Mouse (Mus musculus) layer of hippocampus, adult 11-12 months (tissue): Measurements from ENCODE around the gene Tcte1.

Experiments used
- DNase-seq: peaks from one replicate; pipeline ENCODE4 v3.0.0; 2022; ENCODE audit warnings: low spot score

Tcte1 gene

DNA sequence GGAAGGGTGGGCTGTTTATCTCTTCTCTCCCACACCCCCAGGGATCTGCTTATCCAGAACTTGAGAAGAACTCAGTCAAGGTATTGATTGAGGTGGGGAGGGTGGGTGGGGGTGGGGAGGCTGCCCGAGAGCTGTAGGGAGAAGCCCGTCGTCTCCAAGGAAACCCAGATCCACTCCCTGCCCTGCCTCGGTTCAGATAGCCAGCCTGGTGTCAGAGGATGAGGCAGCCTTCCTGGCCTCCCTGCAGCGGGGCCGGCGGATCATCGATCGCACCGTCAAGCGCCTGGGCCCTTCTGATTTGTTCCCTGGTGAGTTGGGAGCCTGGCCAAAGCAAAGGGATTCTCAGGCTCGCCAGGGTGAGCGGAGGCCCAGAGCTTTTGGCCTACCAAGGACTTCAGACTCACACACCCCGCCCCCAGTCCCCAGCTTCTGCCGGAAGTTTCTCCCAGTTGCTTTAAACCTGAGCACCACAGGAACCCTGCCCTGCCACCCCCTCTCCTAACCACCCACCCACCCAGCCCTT is 8.0 kb upstream of the Tcte1 start:
- no peak for DNase-seq

DNA sequence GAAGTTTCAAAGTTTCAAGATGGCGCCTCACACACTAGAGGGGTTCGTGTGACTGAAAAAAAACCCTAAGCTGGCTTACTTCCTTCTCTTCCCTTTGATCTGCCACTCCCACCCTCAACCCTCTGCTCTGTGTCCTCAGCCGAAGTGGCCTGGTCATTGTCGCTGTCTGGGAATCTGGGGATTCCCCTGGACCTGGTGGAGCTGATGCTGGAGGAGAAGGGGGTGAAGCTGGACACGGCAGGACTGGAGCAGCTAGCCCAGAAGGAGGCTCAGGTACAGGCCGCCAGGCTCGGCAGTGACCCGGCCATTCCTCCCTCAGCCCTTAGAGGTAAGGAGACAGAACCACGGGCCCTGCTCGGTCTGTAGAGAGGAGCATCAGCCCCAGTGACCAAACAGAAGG is 7.4 kb upstream of the Tcte1 start:
- DNase-seq, result no peak

DNA sequence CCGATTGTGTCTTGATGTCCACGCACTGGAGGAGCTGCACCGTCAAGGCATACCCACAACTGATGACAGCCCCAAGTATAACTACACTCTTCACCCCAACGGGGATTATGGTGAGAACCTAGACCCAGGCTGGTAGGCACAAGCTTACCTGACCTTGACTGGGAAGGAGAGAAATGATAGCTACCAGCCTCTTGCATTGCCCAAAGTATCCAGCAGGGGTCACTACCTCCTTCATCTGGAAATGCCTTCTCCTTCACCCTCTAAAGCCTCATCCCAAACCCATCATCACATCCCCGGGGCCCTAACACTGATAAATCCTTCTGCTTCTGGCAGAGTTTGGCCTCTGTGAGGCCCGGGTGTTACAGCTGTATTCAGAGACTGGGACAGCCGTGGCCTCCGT is 6.7 kb upstream of the Tcte1 start:
- DNase-seq, result peak; percentile 87

DNA sequence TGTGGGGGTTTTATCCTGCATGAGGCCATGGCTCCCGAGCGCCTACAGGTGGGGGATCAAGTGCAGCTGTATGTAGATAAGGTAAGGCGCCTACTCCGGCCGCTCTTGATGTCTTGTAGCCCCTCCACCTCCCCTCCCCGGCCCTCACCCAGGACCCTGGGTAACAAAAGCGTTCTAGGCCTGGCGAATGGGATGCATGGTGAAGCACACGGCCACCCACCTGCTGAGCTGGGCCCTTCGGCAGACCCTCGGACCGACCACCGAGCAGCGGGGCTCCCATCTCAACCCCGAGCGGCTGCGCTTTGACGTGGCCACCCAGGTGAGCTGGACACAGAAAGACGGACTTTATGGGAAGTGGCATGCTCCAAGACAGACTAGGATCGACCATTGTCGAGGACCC is 6.1 kb upstream of the Tcte1 start:
- no peak for DNase-seq

DNA sequence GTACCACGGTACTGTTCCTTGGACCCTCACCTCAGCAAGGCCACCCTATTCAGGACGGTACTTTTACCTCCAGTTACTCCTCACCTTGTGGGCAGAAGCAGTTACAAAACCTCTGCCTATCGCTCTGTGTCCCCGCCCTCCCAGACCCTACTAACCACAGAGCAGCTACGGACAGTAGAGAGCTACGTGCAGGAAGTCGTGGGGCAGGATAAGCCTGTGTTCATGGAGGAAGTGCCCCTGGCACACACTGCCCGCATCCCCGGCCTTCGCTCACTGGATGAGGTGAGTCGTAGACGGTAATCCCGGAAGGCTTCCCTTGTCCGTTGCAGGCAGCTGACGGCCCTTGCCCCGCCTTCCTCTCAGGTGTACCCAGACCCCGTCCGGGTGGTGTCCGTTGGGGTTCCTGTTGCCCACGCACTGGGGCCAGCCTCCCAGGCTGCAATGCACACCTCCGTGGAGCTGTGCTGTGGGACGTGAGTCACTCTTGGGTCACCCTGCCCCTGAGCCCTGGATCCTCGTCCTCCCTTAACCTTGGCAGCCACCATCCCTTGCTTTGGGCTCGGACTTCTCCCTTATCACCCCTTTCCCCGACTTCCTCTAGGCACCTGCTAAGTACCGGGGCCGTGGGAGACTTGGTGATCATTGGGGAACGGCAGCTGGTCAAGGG is 5.6 kb upstream of the Tcte1 start:
- DNase-seq, result no peak

DNA sequence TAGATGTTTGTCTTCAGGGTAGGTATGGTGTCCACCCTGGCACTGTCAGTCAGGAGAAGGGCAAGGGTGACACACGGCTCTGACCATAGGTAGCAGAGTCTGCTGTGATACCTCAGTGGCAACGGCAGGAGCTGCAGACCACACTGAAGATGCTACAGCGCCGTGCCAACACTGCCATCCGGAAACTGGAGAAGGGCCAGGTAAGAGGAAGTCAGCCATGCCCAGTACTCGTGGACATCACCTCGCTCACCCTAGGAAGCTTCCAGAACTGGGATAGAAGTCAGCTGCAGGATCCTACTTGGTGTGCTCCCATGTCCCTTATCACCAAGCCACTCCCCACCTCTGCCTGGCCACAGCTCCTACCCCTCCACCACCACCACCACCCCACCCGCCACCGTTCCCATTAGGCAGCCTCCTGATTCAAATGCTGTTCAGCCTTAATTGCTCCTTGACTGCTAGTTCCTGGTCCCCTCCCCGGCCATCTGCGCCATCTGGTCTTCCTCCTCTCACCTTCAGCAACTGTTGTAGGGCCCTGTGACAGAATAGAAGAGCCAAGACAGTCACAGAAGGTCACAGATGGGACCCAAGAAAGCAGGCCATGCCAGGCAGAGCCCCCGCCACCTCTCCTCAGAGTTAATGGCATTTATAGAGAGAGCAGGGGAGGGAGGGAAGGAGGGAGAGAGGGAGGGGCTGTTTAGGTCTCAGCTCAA is 4.3 kb upstream of the Tcte1 start:
- no peak for DNase-seq

DNA sequence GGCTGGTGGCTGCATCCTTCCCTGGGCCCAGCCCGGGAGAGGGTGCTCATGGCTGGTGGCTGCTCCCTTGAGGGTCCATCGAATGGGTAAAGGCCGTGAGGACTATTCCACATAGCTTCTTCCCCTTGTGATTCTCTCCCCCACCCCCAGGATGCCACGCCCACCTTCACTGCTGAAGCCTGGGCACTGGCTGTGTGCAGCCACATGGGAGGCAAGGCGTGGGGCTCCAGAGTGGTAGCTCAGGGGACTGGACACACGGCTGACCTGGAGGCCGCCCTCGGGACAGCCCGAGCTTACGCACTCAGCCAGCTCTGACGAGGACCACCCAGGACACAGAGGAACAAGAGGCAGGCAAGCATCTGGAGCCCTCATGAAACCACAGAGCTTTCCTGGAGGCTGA is 3.1 kb upstream of the Tcte1 start:
- DNase-seq, result no peak

DNA sequence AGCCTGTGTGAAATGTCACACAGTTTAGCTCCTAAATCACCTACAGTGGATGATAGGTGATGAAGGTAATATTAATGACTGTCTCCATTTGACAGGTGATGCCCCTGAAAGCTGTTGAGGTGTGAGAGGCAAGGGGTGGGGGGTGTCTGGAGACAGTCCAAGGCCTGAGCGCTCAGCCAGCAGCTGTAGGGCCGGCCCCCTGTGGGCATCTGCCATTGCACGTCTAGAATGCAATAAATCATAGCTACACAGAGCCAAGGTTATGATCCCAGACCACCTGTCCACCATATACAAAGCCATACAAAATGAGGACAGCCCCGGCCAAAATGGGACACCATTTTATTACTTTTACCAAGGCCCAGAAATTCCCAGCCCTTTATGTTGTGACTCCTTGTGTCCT is 1.7 kb downstream of the Tcte1 start:
- DNase-seq, result no peak

DNA sequence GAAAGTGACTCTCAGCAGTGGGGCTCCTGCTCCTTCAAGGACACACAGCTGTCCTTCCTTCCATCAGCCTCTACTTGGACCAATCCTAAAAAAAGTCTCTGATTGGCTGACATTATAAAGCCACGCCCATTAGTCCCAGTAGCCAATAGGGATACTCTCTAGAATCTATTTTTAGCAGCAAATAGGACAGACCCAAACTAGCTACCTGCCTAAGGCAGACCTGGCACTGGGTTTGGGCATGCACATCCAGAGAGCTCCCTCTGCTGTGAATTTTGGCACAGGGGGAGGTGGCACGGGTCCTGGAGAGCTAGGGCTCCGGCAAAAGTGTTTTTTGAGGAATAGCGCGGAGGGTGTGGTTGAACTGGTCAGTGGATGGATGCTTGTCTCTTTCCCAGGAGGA is 3.3 kb downstream of the Tcte1 start:
- DNase-seq, result no peak

DNA sequence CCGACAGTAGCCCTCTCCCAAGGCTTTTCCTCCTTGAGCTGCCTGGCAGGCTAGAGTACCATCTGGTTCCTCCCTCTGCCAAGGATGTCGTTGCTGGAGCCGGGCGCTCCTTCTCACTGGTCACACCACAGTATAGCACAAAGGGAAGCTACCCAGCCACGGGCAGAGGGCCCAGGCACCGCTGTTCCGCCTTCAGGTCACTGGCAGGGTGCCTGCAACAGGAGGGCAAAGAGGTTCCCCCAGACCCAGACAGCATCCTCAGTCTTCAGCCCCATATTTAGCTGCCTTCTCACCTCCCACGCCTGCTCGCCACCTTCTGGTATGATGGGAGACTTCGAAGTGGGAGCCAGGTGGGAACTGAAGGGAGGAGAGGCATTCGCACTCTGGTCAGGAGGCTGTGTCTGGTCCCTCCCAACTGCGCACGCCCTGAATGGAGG is 7.1 kb downstream of the Tcte1 start:
- DNase-seq, result peak; percentile 64

DNA sequence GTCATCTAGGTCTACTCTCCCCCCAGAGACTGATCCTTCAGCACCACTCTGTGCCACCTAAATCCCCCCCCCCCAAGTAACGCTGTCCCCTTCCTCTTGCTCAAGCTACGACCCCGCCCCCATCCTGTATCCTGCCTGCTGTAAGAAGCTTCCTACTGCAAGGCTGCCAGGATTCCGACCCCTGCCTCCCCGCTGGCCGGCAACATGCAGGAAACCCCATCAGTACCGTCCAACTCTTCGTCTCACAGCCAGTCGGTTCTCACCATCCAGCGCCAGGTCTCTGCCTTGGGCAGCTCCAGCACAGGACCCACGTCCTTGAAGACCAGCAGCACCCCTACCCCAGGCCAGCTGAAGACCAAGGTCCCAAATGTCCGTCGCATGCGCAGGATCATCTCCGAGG is 9.7 kb downstream of the Tcte1 start:
- DNase-seq, result no peak

DNA sequence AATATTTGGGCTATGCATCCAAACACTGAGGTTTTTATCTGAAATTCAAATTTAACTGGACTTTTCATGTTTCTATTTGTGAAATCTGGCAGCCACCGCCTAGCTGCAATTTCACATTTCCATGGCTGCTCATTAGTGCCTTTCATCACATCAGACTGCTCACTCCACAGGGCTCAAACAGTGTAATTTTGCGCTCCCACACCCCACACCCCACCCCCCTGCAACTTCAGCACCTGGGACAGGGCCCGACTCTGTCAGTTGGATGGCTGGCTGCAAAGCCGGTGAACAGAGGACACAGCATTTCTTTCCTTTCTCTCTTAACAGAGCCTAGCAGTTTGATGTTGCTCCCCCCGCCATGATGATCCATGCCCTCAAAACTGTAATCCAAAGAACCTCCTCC is 13.0 kb downstream of the Tcte1 start:
- no peak for DNase-seq

DNA sequence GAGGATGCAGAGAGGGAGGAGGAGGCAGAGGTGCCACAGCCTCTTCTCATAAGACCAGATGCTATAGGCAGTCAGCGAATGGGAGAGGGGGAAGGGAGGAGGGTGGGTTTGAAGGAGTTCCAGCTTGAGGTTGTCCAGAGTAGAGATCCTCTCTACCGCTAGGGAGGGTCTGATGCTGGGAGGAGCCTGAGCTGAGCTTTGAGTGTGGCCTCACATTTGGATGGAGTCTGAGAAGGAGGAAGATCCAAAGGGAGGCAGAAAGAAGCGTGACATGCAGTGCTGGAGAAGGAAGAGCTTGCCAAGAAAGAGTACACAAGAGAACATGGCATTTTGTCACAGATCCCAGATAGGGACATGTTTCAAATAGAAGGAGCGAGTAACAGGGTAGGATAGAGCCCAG is 15.2 kb downstream of the Tcte1 start:
- no peak for DNase-seq

DNA sequence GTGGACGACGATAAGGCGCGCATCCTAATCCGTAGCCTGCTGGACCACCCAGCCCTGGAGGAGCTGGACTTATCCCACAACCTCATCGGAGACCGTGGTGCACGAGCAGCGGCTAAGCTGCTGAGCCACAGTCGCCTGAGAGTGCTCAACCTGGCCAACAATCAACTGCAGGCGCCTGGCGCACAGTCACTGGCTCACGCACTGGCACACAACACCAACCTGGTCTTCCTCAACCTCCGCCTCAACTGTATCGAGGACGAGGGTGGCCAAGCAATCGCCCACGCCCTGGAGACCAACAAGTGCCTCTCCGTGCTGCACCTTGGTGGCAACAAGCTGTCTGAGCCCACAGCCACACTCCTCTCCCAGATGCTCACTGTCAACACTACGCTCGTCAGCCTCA is 16.4 kb downstream of the Tcte1 start:
- DNase-seq, result no peak

DNA sequence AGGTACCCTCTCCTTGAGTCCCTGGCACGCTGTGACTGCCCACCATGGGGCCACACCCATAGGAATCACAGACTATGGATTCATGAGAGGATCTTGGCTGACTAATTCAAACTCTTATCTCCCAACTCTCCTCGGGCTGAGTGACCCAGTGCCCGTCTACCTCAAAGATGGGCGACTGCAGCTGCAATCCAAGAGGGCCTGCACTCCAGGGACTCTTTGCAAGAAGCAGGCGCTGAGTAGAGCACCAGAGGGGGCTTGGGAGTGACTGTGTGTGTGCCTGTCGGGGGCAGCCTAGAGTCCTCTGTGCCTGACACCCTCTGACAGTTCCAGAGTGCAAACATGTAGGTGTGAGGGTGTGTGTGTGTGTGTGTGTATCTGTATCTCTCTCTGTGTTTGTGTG is 18.9 kb downstream of the Tcte1 start:
- no peak for DNase-seq

DNA sequence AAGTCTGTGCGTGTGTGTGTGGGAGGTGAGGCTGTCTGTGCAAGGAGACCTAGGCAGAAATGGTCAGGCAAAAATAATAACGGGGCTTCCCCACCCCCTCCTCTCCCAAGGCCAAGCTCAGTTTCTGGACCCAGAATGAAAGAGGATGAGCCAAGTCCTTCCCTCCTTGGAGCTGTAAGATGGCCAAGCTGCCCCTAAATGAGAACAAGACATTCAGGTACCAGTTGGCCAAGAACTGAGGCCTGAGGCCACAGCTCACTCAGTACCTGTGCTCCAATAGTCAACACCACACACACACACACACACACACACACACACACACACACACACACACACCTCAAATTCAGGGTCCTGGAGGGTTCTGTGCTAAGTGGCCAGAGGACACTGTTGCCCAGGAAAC is 19.5 kb downstream of the Tcte1 start:
- DNase-seq, result no peak

DNA sequence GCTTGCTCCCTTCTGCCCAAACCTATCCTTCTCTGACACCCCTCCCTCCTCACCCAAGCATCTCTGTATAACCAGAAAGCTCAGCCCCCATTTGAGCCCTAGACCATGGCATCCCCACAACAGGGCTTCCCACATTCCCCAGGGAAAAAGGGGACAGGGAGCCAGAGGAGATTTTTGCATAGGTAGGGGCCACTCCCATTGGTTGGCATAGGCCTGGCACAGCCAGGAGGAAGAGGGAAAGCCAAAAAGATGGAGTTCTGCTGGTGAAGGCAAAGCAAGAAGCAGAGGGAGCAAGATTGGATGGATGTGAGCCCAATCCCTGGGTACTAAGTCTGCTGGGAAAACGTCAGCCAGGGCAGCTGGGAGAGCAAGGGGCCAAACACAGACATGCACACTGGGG is 19.9 kb downstream of the Tcte1 start:
- DNase-seq, result no peak

DNA sequence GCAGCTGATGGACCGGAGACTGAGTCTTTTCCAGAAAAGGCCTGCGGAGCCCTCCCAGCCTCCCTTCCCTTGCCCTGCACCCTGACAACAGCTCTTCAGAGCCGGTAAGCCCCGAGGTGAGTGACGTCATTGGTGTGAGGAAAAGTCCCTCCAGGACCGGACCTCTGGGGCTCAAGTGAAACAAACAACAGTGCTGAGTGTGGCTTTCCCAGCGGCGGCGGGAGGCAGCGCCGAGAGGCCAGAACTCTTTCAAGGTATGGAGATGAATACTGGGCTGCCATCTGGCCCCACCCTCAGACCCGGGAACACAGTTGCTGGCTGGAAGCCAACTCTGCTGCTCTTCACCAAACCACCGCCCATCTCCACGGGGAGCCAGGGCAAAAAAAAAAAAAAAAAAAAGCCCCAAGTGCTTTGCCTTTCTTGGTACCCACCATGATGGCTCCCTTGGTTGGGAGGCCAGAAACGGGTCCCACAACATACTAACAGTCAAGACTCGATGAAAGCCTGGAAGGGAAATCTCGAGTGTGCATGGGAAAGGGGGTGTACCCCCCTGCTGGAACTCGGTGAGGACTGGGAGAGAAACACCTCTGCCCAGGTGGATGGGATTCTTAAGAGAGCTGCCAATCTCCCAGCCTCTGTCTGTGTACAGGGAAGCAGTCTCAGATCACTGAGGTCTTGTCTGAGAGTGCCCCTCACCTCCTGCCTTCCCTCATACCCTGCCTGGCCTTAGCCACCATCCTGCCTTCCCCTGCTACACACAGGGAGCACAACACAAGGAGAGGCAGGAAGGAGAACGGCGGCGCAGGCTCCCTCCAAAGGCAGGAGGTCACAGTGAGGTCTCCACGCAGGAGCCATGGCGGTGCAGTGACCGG is 21.0 kb downstream of the Tcte1 start:
- DNase-seq, result no peak

DNA sequence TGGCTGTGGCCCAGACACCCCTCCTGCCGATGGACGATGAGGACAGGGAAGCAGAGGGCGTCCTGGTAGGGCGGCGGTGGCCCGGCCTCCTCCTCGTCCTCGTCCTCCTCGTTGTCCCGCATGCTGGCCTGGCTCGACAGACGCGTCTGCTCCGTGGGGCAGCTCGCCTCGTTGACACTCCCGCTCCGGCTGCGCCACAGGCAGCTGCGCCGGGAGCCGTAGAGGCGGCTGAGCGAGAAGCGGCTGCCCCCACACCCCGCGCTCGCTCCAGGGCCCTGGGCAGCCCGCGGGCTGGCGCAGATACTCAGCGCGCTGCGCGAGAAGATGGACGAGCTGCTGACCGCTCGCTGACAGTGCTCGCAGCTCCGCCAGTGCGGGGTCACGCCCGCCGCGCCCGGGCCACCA is 21.6 kb downstream of the Tcte1 start:
- DNase-seq, result no peak

DNA sequence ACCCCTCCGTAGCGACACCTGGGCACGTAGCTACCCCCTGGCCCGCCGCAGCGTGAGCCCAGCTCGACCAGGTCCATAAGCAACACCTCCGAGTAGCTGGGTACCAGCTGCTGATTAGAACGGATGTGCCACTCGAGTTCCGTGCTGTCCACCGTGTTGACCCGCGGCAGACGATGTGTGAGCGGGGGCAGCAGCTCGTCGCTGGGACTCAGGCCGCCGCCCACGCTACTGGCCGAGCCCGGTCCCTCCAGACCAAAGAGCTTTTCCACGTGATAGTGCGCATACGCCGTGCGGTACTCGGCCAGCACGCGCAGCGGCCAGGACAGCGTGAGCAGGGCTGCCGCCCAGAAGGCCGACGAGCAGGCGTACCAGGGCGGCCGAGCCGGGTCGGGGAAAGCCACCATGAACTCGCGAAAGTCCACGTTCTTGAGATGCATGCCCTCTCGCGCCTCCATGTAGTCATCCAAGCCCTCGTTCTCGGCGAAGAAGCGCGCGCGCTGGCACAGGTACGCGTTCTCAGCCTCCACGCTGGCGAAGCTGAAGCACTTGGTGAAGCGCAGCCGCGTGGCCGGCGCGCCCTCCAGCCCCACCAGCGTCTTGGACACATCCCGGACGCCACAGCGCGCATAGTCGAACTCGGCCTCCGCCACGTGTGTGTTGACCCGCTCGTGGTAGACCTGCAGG is 22.2 kb downstream of the Tcte1 start:
- DNase-seq, result no peak

DNA sequence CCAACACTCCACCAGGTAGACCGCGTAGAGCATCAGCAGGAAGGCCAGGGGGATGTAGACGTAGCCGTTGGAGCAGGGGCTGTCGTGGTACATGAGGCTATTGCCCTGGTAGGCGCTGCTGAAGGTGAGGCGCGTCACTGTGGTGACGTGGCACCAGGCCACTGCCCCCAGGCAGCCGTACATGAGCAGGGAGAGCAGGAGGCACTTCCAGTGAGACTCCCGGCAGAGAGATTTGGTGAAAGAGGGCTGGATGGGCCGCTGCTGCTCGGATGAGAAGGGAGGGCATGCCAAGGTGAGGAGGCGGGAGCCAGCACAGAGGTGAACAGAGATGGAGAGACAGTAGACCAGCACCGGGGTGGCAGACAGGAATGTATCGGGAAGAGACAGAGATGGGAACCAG is 23.7 kb downstream of the Tcte1 start:
- no peak for DNase-seq

DNA sequence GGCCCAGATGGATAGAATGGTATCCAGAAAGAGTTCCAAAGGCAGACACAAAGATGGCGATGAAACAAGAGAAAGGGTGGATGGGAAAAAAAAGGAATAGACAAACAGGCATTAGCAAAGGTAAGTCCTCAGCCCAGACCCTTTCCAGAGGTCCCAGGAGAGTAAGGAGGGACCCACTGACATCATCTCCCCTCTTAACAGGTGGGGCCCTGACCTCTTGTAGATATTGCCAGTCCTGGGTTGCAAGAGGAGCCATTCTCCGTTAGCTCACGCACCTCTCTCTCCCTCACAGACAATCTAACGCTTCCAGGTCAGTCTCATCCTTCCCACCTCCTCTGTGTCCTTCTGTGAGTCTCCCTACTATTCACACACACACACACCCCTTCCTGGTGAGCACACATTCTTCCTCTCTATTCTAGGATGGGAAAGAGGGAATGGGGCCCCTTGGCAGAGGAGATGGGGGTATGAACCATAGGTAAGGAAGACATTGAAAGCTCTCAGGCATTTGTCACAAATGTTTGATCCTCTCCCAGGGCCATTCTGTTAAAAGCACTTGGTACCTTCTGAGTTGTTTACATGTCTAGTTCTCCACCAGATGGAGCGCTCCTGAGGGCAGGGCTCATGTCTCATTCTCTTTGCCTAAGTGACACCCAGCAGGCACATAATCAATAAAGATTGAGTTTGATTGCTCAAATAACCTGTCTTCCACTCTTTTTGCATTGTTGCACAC is 24.4 kb downstream of the Tcte1 start:
- no peak for DNase-seq
